Mouse (Mus musculus): ENCODE measurements at regions not wholly inside any gene's neighbourhood (a gene's known extent, or its start where the extent isn't known, plus 50 kb on each side); places are given as distances from the start of the nearest gene placed in this dataset.

GRCm38 (mm10) chr1:42436366-42436998, 259.1 kb upstream of the Pou3f3 start:
- DNase-seq: no peak
- no peaks in the 10 kb centered on the region for H3K79me2 ChIP-seq (replicated peaks; ENCODE audit: control insufficient read depth, insufficient read depth, low read length)
- TF ChIP-seq POLR2A (IDR thresholded peaks at IDR 0.05; ENCODE audit: insufficient read depth, low read depth, low read length): no peak
- TF ChIP-seq EP300 (IDR thresholded peaks at IDR 0.05; ENCODE audit: insufficient read depth, low read depth, low read length): no peak
- no peak for TF ChIP-seq CTCF (IDR thresholded peaks at IDR 0.05)
- H3K36me3 ChIP-seq (ENCODE audit: control insufficient read depth, insufficient read depth, low read length): no peaks in the 10 kb centered on the region
- no peaks in the 10 kb centered on the region for H3K4me1 ChIP-seq (ENCODE audit: control insufficient read depth, insufficient read depth, low read length)
- H3K27me3 ChIP-seq (ENCODE audit: control insufficient read depth, insufficient read depth, low read length): no peaks in the 10 kb centered on the region
- H3K4me3 ChIP-seq: no peak overlapping the region
- no peak overlapping the region for H3K27ac ChIP-seq
- no peak overlapping the region for H3K9ac ChIP-seq (ENCODE audit: low read depth, low read length)
- WGBS: 59% methylated on average over 8 of the region's 8 CpGs
- intact Hi-C loops (cut with DNase I): no loop called here

DNA sequence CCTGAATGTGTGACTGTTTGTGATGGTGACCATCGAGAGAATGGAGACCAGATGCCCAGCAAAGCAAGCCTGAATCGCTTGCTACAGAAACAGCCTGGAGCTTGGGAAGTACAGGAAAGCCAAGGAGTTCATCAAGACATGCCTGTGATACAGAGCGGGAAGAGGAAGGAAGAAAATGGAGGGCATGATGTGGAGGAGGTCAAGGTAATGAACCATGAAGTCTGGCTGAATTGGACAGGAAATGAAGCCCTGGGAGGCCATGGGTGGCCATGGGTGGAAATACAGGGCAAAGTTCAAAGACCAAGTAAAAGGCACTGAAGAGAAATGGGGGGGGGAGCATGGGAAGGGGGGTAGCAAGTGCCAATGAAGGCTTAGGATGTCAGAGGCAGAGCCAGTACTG, 227.2 kb upstream of the Pou3f3 start:
- H3K4me3 ChIP-seq: no peak overlapping the region
- 82% methylated on average over 3 of the region's 3 CpGs for WGBS
- H3K27me3 ChIP-seq (ENCODE audit: control insufficient read depth, insufficient read depth, low read length): no peaks in the 10 kb centered on the region
- intact Hi-C loops (cut with DNase I): no loop called here
- no peaks in the 10 kb centered on the region for H3K4me1 ChIP-seq (ENCODE audit: control insufficient read depth, insufficient read depth, low read length)
- H3K79me2 ChIP-seq (replicated peaks; ENCODE audit: control insufficient read depth, insufficient read depth, low read length): no peaks in the 10 kb centered on the region
- H3K27ac ChIP-seq: no peak overlapping the region
- no peak overlapping the region for H3K9ac ChIP-seq (ENCODE audit: low read depth, low read length)
- TF ChIP-seq EP300 (IDR thresholded peaks at IDR 0.05; ENCODE audit: insufficient read depth, low read depth, low read length) (no peak), CTCF (IDR thresholded peaks at IDR 0.05) (no peak), POLR2A (IDR thresholded peaks at IDR 0.05; ENCODE audit: insufficient read depth, low read depth, low read length) (no peak)
- DNase-seq: no peak
- H3K36me3 ChIP-seq (ENCODE audit: control insufficient read depth, insufficient read depth, low read length): no peaks in the 10 kb centered on the region

- TF ChIP-seq CTCF (IDR thresholded peaks at IDR 0.05): no peak
- no peak for TF ChIP-seq POLR2A (IDR thresholded peaks at IDR 0.05; ENCODE audit: insufficient read depth, low read depth, low read length)
- no peak for TF ChIP-seq EP300 (IDR thresholded peaks at IDR 0.05; ENCODE audit: insufficient read depth, low read depth, low read length)
- 83% methylated on average over 10 of the region's 10 CpGs for WGBS
- Histone ChIP-seq H3K27me3 (ENCODE audit: control insufficient read depth, insufficient read depth, low read length) (no peaks in the 10 kb centered on the region), H3K4me1 (ENCODE audit: control insufficient read depth, insufficient read depth, low read length) (no peaks in the 10 kb centered on the region), H3K4me3 (no peak overlapping the region), H3K27ac (no peak overlapping the region), H3K36me3 (ENCODE audit: control insufficient read depth, insufficient read depth, low read length) (no peaks in the 10 kb centered on the region), H3K9ac (ENCODE audit: low read depth, low read length) (no peak overlapping the region), H3K79me2 (replicated peaks; ENCODE audit: control insufficient read depth, insufficient read depth, low read length) (no peaks in the 10 kb centered on the region)
- DNase-seq: no peak
- intact Hi-C loops (cut with DNase I): no loop called here
Observed at GRCm38 (mm10) chr1:42471846-42472494, 223.6 kb upstream of the Pou3f3 start.

GRCm38 (mm10) chr1:42472495-42473230, 222.9 kb upstream of the Pou3f3 start:
- no peaks in the 10 kb centered on the region for H3K79me2 ChIP-seq (replicated peaks; ENCODE audit: control insufficient read depth, insufficient read depth, low read length)
- H3K27ac ChIP-seq: no peak overlapping the region
- no peaks in the 10 kb centered on the region for H3K36me3 ChIP-seq (ENCODE audit: control insufficient read depth, insufficient read depth, low read length)
- H3K27me3 ChIP-seq (ENCODE audit: control insufficient read depth, insufficient read depth, low read length): no peaks in the 10 kb centered on the region
- H3K9ac ChIP-seq (ENCODE audit: low read depth, low read length): no peak overlapping the region
- TF ChIP-seq EP300 (IDR thresholded peaks at IDR 0.05; ENCODE audit: insufficient read depth, low read depth, low read length) (no peak), POLR2A (IDR thresholded peaks at IDR 0.05; ENCODE audit: insufficient read depth, low read depth, low read length) (no peak), CTCF (IDR thresholded peaks at IDR 0.05) (no peak)
- H3K4me1 ChIP-seq (ENCODE audit: control insufficient read depth, insufficient read depth, low read length): no peaks in the 10 kb centered on the region
- WGBS: 71% methylated on average over 13 of the region's 13 CpGs
- intact Hi-C loops (cut with DNase I): no loop called here
- DNase-seq: no peak
- no peak overlapping the region for H3K4me3 ChIP-seq

DNA sequence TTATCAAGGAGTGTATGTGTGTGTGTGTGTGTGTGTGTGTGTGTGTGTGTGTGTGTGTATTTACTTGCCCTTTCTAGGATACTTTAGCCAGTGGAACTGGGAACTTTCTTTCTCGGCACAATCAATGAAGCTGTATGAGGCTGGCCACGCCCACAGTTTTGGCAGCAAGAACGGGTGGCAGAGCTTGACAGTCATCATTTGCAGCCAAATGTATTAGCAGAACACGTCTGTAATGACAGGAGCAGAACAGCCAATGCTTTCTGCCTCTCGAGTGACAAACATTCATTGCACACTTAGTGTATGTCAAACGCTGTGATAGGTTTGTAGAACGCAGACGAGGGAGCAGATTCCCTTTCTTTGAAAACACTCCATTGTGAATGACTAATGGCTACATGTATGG, 221.4 kb upstream of the Pou3f3 start:
- H3K4me3 ChIP-seq: no peak overlapping the region
- H3K9ac ChIP-seq (ENCODE audit: low read depth, low read length): no peak overlapping the region
- 71% methylated on average over 8 of the region's 8 CpGs for WGBS
- no peaks in the 10 kb centered on the region for H3K36me3 ChIP-seq (ENCODE audit: control insufficient read depth, insufficient read depth, low read length)
- intact Hi-C loops (cut with DNase I): no loop called here
- H3K79me2 ChIP-seq (replicated peaks; ENCODE audit: control insufficient read depth, insufficient read depth, low read length): no peaks in the 10 kb centered on the region
- H3K27me3 ChIP-seq (ENCODE audit: control insufficient read depth, insufficient read depth, low read length): no peaks in the 10 kb centered on the region
- DNase-seq: no peak
- no peak for TF ChIP-seq CTCF (IDR thresholded peaks at IDR 0.05)
- no peak for TF ChIP-seq POLR2A (IDR thresholded peaks at IDR 0.05; ENCODE audit: insufficient read depth, low read depth, low read length)
- no peak for TF ChIP-seq EP300 (IDR thresholded peaks at IDR 0.05; ENCODE audit: insufficient read depth, low read depth, low read length)
- no peaks in the 10 kb centered on the region for H3K4me1 ChIP-seq (ENCODE audit: control insufficient read depth, insufficient read depth, low read length)
- no peak overlapping the region for H3K27ac ChIP-seq

DNA sequence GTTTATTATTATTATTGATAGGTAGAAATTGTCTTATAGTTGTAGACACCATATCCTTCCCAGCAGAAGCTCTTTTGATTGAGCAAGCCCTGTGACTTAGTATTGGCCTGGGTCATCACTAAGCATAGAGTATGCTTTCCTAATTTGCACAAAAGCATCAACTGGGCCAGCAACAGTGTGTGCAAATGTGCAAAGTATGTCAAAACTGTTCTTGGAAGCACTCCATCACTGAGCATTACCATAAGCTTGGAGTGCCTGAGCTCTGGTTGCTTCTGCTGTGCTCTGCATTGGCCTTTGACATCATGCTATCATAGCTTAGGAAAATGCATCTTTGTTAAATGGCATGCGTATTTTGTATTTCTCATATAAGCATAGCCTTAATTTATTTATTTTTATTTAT, 220.7 kb upstream of the Pou3f3 start:
- H3K9ac ChIP-seq (ENCODE audit: low read depth, low read length): no peak overlapping the region
- H3K4me1 ChIP-seq (ENCODE audit: control insufficient read depth, insufficient read depth, low read length): no peaks in the 10 kb centered on the region
- H3K27me3 ChIP-seq (ENCODE audit: control insufficient read depth, insufficient read depth, low read length): no peaks in the 10 kb centered on the region
- 92% methylated on average over 1 of the region's 1 CpGs for WGBS
- H3K79me2 ChIP-seq (replicated peaks; ENCODE audit: control insufficient read depth, insufficient read depth, low read length): no peaks in the 10 kb centered on the region
- no peaks in the 10 kb centered on the region for H3K36me3 ChIP-seq (ENCODE audit: control insufficient read depth, insufficient read depth, low read length)
- intact Hi-C loops (cut with DNase I): no loop called here
- no peak overlapping the region for H3K27ac ChIP-seq
- no peak for DNase-seq
- no peak for TF ChIP-seq CTCF (IDR thresholded peaks at IDR 0.05)
- TF ChIP-seq POLR2A (IDR thresholded peaks at IDR 0.05; ENCODE audit: insufficient read depth, low read depth, low read length): no peak
- TF ChIP-seq EP300 (IDR thresholded peaks at IDR 0.05; ENCODE audit: insufficient read depth, low read depth, low read length): no peak
- H3K4me3 ChIP-seq: no peak overlapping the region

All from heart, adult 2 months (tissue).